Mouse (Mus musculus) testis, adult 2 months (tissue): ENCODE results near the gene C1qtnf7.

ENCODE experiments used
- CTCF ChIP-seq: fragments of 200-500 bp; IDR thresholded peaks from 2 replicates; pipeline ENCODE4 v1.5.1; 2012; ENCODE audit warnings: low read depth, mild to moderate bottlenecking, inconsistent platforms, low read length, moderate library complexity; ENCODE audit not compliant: control insufficient read depth, insufficient read depth, insufficient replicate concordance
- POLR2A ChIP-seq: fragments of 200-500 bp; IDR thresholded peaks from 2 replicates; pipeline ENCODE4 v1.6.1; 2012; ENCODE audit warnings: low read depth, mild to moderate bottlenecking, inconsistent platforms, low read length, moderate library complexity; ENCODE audit not compliant: control insufficient read depth

- no peak for TF ChIP-seq POLR2A
- no peak for TF ChIP-seq CTCF
These were observed 94.4 kb downstream of the C1qtnf7 start for GRCm38 (mm10) chr5:43609760-43610159.
